Mouse (Mus musculus) adrenal gland, adult 8-10 months (tissue): ENCODE measurements at regions not wholly inside any gene's neighbourhood (a gene's known extent, or its start where the extent isn't known, plus 50 kb on each side); places are given as distances from the start of the nearest gene placed in this dataset.

Experiments
- DNase-seq: peaks from one replicate; pipeline ENCODE4 v3.0.0; 2022

DNA sequence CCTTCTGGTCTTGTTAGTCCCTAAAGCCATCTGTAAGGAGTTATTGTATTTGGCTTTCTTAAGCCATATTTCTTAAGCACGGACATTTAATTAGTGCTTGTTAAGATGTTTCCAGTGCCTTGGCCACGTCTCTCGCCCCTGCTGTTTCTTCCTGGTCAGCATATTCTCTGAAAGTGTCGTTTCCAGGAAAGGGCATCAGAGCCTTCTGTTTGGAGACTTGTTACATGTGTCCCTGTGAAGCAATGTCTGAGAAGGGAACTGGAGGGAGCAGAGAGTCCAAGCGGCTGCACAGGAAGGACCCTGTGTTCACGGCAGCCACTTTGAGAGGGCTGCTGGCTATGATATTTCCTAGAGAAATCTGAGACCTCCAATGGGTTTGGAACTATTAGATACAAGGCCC lies 320.7 kb downstream of the Mtx2 start:
- no peak for DNase-seq

DNA sequence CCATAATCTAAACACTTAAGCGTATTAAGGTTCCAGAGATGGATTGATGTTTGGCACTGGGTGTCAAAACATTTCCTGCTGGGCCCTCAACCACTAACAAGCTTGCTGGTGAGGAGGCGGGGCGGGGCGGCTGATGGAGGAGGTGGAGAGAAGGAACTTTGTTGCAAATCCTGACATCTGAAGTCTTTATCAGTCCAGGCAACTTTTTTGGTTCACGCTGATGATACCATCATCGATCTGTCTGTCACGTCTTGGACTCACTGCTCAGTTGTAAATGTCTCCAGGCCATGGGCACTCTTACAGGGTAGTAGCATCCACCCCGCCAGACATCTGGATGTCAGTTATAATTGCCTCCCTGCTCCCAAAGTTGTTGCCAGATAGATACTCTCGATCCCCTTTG lies 321.8 kb downstream of the Mtx2 start:
- no peak for DNase-seq

DNA sequence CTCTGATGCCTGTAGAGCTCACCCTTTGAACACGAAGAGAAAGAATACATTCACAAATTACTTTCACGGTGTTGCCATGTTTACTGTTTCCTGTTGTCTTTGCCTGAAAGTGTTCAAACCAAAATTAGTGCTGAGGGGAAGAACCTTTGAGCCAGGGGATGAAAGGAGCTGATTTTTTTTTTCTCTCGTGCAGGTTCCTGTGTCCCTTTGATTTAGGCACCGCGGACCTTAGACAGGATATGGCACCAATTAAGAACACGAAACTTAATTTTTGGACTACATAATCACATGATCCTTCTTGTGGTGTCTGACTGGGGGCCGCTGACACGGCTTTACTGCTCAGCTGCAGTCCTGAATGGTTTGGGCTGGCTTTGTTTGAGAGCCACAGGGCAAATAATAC lies 322.4 kb downstream of the Mtx2 start:
- no peak for DNase-seq

DNA sequence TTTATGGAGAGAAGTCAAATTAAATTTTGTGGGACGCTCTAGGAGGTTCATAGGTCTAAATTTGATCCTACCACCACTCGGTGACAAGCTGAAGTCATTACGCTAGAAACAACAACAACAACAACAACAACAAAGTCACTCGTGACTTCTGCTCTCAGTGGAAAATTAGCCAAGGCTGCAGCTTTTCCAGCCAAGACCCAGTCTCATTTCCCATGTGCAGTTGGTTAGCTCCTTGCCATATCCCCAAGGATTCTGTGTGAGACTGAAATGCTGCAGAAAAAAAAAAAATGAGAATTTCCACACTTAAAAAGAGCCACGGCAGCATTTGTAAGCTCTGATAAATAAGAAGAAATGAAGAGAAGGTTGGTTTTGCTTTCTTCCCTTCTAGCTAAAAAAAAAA lies 323.4 kb downstream of the Mtx2 start:
- DNase-seq, result no peak

DNA sequence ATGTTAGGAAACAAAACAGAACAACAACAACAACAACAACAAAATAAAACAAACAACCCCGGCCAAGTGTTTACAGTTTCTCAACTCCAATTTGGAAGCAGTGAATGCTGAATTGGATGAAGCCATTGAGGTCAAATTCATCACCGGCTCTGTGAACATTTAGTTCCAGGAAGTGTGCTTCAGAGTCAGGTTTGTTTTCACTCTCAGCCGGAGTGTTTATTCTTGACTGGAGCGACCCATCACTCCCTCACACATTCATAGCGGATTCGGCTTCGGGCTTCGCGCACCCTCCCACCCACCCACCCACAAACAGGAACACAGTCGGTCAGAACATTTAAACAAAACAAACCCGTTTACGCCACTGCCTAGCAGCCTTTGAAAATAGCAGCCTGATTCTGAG lies 324.0 kb downstream of the Mtx2 start:
- DNase-seq, result no peak

DNA sequence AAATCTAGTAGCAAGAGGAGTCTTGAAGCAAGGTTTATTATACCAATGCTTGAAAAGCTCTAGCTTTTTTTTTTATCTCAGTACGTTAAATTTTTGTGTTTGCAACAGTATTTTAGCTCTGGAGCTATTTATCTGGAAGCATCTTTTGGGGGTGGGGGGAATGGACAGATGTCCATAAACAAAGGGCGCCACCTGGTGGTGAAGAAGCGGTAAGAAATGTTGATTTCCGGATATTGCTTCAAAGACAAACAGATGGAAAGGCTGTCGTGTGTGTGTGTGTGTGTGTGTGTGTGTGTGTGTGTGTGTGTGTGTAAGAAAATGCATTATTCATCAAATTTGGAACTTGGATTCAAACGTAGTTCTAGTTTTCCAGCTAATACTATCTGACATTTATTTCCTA lies 325.4 kb downstream of the Mtx2 start:
- no peak for DNase-seq

DNA sequence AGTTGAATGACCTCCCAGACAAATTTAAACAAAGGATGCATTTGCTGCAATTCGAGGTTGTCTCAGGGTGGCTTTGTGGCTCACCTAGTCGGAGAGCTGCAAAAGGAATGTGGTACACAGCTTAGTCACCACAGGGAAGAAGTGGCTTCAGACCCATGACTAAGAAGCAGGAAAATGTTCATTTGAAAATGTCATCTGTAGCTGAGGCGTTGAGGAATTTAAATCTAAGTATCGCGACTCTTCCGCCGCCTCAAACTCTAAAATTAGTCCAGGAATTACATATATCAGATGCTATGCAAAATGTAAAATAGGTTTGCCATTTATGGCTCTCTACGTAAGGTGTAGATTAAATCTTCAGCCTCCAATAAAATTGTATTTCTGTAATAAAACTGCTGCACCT lies 325.9 kb downstream of the Mtx2 start:
- DNase-seq, result no peak

DNA sequence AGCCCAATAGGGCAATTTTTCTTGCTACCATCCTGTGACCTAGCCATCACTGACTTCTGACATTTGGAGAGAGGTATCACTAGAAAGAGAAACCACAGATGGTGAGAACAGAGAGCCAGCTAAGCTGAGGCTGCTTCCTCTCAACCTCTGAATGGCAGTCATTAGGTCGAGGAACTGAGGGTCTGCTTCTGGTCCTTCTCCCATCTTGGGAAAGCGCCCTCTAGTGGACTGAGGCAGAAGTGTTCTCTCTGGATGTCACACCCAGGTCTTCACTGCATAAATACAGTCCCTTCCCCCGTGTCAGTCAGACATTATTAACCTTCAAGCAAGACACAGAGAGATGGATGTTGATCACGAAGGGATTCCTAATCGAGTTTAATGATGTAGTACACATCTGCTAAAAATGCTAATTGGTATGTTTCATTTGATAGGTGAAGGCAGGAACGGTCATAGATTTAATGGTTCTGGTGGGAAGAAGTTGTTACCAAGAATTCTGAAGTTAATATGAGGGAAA lies 326.9 kb downstream of the Mtx2 start:
- no peak for DNase-seq

DNA sequence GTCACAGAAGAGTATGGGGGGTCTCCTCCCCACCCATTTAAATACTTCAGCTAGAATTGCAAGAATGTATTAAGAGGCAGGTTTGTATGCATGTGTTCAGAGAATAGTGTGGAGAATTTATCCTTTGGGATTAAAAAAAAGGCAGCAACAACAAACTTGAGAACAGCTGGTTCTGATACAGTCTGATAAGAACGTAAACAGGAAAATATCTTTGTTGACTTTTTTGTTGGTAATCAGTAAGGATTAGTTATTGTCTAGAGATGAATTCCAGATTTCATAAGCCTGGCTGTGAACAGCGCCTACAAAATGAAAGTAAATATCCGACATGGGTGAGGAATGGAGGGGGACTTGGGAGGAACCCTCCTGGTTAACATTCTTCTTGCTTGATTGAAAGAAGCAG lies 328.8 kb downstream of the Mtx2 start:
- no peak for DNase-seq

DNA sequence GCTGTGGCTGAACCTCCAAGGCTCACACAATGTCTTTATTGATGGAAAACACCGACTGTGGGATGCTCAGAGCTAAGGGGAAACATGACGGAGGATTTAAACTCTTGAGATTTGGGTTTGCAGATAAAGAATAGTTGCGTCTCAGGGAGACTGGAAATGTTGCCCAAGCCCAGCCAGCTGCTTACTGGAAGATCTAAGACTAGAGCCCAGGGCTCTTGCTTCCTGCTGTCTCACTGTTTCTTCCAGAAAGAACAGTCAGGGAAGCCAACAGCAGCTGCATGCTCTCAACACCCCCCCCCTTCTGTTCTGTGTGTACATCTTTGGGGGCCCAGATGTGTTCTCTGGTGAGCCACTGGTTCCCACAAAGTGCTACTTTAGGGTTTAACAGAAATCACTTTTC lies 333.0 kb downstream of the Mtx2 start:
- no peak for DNase-seq

DNA sequence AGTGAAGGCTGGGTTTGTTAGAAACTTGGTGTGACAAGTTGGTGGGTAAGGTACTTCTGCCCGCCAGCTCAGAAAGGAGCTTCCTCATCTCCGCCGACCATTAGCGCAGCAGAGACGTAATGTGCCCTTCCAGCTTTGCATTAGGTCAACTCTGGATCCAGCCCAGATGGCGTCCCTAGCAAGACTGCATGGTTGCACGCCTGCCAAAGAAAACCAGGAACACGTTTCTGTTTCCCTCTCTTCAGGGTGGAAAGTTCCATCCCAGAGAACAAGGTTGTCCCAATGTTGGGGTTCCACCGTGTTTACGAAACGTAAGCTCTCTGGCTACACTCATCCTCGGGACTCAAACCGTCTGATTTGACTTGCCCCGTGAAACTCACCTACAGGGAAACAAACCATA lies 335.5 kb downstream of the Mtx2 start:
- DNase-seq, result no peak

DNA sequence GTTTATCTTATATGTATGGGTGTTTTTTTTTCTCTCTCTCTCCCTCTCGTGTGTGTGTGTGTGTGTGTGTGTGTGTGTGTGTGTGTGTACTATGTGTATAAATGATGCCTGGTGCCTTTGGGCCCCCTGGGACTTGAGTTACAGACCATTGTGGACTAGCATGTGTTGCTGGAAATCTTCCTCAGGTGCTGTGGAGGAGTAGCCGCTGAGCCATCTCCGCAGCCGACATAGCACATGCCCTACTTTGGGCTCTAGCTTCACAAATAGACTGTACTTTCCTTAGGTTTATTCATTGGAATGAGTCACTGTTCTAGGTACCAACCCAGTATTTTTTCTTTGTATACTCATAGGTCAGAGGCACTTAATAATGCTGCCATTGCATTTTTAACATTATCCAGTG lies 339.4 kb downstream of the Mtx2 start:
- no peak for DNase-seq

DNA sequence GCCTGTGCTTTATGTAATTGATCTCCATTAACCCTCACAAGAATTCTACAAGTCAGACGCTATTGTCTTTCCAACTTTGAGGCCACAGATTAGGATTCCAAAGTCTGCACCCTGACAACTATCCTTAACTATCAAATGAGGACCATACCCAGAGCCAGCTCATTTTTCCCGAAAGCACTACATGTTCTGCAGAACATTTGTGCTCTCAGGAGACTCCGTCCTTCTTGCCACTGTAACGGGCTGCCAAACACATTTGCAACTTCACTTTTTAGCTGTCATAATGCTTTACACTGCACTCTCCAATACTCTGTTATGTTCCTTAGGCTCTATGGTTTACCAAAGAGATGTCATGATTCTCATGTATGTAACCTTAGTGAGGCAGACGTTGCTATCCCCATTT lies 350.7 kb downstream of the Mtx2 start:
- DNase-seq, result no peak

DNA sequence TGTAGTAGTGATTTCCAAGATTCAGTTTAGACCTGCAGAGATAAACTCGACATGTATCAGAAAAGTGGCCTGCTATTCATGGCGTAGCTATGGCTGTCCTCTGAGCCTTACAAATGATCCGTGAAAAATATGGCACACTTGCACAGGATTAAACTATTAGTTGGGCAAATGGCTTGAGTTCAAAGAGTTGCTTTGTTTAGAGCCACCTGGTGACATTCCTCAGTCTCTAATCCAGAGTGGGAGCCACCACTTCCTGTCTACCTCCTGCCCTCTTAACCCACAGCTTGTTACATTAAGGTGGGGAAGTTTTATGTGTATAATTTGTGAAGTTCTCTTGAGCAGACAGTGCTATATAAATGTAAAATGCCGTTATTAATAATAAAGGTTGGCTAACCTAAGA lies 357.7 kb downstream of the Mtx2 start:
- no peak for DNase-seq

DNA sequence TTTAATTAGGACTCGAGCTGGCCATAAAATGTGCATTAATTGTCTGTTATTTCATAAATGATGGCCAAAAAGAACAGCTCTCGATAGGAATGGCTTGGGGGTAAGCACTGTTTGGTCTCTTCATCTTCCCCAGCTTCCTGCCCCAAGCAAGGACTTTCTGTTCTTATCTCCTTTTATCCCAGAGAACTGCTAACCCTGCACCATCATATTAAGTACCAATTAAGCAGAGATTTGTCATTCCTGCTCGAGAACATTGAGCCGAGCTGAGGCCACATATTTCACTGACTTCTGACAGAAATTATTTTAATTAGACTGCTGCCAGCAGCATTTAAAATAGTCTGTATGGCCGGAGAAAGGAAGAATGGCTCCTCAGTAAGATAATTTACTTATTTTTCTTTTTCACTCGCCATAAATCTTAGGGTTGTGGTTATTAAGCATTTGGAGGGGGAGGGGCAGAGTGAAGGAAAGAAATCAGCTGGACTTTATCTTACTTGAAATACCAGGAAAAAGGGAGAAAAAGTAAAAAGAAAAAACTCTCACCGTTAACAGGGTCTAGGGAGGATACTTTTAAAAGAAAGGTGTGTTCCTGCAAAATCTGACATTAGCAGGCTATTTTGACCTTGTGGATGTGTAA lies 377.1 kb downstream of the Mtx2 start:
- DNase-seq, result no peak

DNA sequence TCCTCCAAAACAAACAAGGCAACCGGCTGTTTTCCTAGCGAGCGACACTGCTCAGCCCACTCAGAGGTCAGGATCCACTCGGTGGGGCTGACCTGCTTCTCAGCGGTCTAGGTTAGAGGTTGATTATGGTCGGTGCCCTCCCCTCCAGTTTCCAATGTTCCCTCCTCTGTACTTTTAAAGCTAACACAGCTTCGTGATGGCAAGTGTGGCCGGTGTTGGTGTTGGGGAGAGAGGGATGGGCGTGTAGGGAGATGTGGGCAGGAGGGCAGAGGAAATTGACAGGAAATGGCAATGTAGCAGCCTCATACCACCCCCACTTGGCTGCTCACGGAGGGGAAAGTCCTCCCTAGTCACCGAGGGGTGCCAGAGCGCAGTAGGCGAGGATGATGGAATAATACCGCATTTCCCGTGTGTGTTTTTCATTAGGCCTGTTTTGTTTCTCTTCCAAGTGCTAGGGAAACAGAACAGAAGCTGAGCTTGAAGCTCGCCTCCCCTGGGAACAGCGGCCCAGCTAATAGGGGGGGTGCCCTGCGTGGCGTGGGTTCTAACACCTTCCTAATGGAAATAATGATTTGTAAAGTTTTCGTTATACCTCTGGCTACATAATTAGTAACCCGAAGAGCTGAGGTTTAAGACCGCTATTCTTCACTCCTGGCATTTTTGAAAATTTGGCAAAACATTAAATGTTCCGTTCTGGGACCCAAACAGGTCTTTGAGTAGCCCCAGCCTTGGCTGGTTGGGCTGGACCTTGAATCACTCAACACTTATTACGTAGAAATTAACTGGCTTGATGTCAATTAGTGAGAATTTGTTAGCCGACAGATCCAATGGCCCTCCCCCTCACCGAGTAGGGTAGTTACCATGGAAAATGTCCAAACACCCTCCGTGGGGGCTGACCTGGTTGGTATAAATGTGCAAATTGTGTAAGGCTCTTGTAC lies 383.5 kb downstream of the Mtx2 start:
- DNase-seq, result no peak

DNA sequence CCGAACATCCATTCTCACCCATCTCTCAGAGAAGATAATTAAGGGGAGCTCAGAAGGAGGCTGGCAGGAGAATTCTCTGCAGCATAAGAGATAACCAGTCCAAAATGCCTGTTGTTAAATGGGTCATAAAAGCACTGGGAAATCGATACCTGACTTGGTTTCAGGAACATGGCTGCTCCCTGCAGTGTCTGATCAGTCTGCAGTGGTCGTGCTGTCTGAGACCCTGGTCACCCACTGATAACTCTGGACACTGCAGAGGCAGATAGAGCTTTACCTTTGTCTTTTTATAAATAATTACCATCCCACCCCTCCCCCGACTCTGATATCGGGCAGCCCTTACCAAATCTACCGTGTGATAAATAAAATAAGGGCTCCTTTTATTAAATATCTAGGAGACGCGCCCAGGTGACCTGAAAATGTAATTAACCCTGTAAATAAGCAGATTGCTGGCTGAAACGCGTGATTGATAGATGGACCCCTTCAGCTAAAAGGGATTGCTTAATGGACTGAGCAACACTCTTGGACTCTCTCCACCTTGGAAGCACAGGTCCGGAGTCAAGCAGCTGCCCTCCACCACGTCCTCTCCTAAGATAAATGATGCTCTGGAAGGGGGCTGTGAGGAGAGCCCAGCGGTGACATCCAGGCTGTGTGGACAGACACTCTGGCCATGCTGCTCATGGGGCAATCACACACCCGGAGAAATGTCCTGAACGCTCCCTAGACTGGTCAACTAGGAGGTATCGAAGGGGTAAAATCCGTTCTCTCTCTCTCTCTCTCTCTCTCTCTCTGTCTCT lies 384.4 kb downstream of the Mtx2 start:
- DNase-seq, result no peak

DNA sequence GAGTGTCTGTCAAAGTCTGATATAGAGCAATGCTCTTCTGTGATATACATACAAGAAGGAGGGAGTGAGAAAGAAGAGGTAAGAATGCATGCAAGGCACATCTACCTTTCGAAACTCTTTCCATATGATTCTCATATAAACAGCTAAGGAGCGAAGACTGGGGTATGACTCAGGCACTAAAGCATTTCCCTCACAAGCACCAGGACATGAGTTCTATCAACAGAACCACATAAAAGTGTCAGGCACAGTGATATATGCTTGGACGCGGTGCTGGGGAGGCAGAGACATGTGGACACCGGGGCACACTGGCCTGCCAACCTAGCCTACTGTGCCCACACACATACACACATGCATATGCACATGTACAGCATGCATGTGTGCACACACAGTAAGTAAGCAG lies 391.3 kb downstream of the Mtx2 start:
- no peak for DNase-seq

DNA sequence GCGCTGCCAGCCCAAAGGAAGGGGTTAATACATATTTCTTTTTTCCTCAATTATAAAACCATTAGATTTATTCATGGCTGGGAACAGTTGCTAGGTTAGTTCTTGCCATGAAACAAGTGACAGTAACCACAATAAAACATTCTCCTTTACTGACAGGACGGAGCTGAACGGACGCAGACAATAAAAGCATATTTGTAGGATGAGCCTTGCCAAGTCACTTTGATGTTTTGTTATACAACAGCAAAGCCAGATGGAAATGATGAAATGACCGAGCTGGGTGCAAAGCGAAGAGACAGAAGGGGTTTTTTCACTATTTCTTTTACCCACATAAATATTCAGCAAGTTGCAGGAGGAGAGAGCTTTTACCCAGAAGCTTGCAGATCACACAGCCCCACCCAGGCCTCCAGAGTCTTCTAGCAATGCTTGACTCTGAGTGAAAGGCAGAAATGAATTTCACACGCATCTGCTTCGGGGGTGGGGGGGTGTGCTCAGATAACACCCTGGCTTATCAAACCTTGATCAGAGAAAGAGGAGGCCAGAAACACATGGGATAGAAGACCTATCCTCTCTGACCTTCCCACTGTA lies 395.3 kb downstream of the Mtx2 start:
- no peak for DNase-seq

DNA sequence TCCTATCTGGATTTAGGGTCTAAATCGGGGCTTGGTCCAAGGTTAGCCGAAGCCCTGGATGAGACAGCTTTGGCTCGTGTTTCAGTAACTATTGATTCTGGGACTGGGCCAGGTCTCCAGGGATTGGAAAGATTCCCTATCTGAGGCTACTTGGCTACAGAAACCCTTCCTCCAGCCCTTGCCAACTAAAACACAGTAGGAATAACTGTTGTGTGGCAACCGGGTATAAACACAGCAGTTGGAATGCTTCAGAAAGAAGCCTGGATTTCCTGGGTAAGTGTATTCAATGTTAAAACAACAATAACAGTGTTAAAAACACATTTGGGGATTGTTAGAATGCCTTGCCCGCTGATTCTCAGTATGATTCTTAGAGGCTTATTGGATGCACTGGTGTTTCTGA lies 398.8 kb downstream of the Mtx2 start:
- no peak for DNase-seq

DNA sequence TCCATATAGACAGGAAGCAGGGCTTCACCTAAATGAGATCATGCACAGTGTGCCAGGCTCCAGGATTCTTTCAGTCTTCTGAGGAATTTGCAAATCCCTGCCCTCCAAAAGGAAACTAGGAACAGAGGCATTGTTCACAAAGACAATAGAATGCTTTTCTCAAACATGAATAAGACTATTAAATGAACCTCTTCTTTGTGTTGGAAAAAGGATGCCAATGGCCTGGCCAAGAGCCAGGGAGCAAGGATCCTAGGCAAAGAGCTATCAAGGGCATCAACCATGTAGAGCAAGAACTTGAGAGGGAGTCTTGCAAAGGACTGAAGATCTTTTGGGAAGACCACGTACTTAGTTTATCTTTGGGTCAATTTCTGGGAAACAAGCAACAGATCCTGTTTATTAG lies 415.4 kb downstream of the Mtx2 start:
- DNase-seq, result no peak

DNA sequence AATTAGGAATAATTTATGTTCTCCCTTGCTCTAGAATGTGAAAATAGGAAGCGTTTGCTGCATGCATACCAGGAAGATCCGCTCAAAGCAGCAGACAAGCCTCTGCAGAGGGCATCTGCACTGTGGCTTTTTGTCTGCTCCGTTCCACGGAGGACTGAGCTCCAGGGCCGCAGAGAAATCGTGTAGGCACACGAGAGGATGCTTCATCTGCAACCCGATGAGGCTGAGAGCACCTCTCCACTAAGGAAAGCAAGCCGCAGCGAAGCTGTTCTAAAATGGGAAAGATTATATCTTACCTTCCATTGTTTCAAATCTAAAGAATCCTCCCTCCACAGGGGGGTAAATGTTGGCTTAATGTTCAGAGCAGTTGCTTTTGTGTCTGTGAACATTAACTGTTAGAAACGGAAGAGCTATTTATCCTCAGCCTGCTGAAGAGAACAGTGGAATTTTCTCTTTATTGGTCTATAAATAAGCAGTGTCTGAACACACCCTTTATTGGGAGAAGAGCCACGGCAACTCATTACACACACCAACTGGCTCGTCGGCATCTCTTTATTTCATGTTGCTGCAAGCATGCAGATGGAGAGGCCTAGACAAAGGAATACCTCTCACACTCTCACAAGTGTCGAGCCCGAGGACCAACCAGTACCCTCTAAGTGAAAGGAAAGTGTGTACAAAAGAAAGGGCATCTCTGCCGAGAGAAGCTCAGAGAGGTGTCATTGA lies 414.6 kb upstream of the Hnrnpa3 start:
- no peak for DNase-seq
